Mouse (Mus musculus): Measurements from ENCODE around the gene Eln. TPM values are rescaled to one million over a fixed set of nuclear protein-coding genes. Genes with fewer than 3 reads are reported as not detected.
A peak's percentile ranks its signal among the peaks of the same experiment; 100 is the strongest.

The Eln gene
- polyA plus RNA-seq, 1 experiment from 2014 or later: 4.4 TPM

GRCm38 (mm10) chr5:134742221-134742795, 4.8 kb downstream of the Eln start:
- H3K4me3 ChIP-seq (ENCODE audit: low read depth, low read length): no peak overlapping the region
- H3K4me2 ChIP-seq (ENCODE audit: low read depth, low read length): no peak overlapping the region
- H3K36me3 ChIP-seq (replicated peaks; ENCODE audit: control insufficient read depth, insufficient read depth, low read depth, low read length): no peaks in the 10 kb centered on the region
- H3K9me3 ChIP-seq (replicated peaks; ENCODE audit: control insufficient read depth, low read length): no peaks in the 10 kb centered on the region
- no peak overlapping the region for H3K27ac ChIP-seq (replicated peaks; ENCODE audit: low read depth, low read length)
- H3K27me3 ChIP-seq (ENCODE audit: control insufficient read depth, insufficient read depth, low read length): no peaks in the 10 kb centered on the region
- peak; percentile 46 for DNase-seq (ENCODE audit: low spot score)
- H3K4me1 ChIP-seq (ENCODE audit: control insufficient read depth, insufficient read depth, low read length): peaks cover 2% of the 10 kb centered on the region; the same call in 1 of the 2 replicates
- no peak for ATAC-seq (replicated peaks; ENCODE audit: insufficient number of reproducible peaks, low FRiP score, low TSS enrichment, low read depth)
- 11% methylated on average over 18 of the region's 19 CpGs for WGBS
- no peak overlapping the region for H3K9ac ChIP-seq (replicated peaks; ENCODE audit: low read length)

- H3K9me3 ChIP-seq (replicated peaks; ENCODE audit: control insufficient read depth, low read length): no peaks in the 10 kb centered on the region
- no peaks in the 10 kb centered on the region for H3K27me3 ChIP-seq (ENCODE audit: control insufficient read depth, insufficient read depth, low read length)
- no peak overlapping the region for H3K9ac ChIP-seq (replicated peaks; ENCODE audit: low read length)
- H3K4me3 ChIP-seq (ENCODE audit: low read depth, low read length): no peak overlapping the region
- 53% methylated on average over 11 of the region's 11 CpGs for WGBS
- no peaks in the 10 kb centered on the region for H3K36me3 ChIP-seq (replicated peaks; ENCODE audit: control insufficient read depth, insufficient read depth, low read depth, low read length)
- DNase-seq (ENCODE audit: low spot score) (no peak), ATAC-seq (replicated peaks; ENCODE audit: insufficient number of reproducible peaks, low FRiP score, low TSS enrichment, low read depth) (0 out of 2 replicates have a peak, but pooled peaks have one; percentile 38)
- peaks cover 2% of the 10 kb centered on the region; the same call in 1 of the 2 replicates for H3K4me1 ChIP-seq (ENCODE audit: control insufficient read depth, insufficient read depth, low read length)
- H3K27ac ChIP-seq (replicated peaks; ENCODE audit: low read depth, low read length): no peak overlapping the region
- H3K4me2 ChIP-seq (ENCODE audit: low read depth, low read length): no peak overlapping the region
Observed at GRCm38 (mm10) chr5:134740501-134741341, 6.4 kb downstream of the Eln start.

GRCm38 (mm10) chr5:134739951-134740350, 7.2 kb downstream of the Eln start:
- Histone ChIP-seq H3K36me3 (replicated peaks; ENCODE audit: control insufficient read depth, insufficient read depth, low read depth, low read length) (no peaks in the 10 kb centered on the region), H3K4me2 (ENCODE audit: low read depth, low read length) (no peak overlapping the region), H3K27me3 (ENCODE audit: control insufficient read depth, insufficient read depth, low read length) (no peaks in the 10 kb centered on the region), H3K9me3 (replicated peaks; ENCODE audit: control insufficient read depth, low read length) (no peaks in the 10 kb centered on the region), H3K27ac (replicated peaks; ENCODE audit: low read depth, low read length) (no peak overlapping the region), H3K4me3 (ENCODE audit: low read depth, low read length) (no peak overlapping the region), H3K4me1 (ENCODE audit: control insufficient read depth, insufficient read depth, low read length) (peaks cover 2% of the 10 kb centered on the region; the same call in 1 of the 2 replicates), H3K9ac (replicated peaks; ENCODE audit: low read length) (no peak overlapping the region)
- DNase-seq (ENCODE audit: low spot score) (no peak), ATAC-seq (replicated peaks; ENCODE audit: insufficient number of reproducible peaks, low FRiP score, low TSS enrichment, low read depth) (no peak)
- 56% methylated on average over 3 of the region's 3 CpGs for WGBS

- Histone ChIP-seq H3K9ac (replicated peaks; ENCODE audit: low read length) (no peak overlapping the region), H3K4me2 (ENCODE audit: low read depth, low read length) (no peak overlapping the region), H3K9me3 (replicated peaks; ENCODE audit: control insufficient read depth, low read length) (no peaks in the 10 kb centered on the region), H3K4me1 (ENCODE audit: control insufficient read depth, insufficient read depth, low read length) (no peaks in the 10 kb centered on the region), H3K27me3 (ENCODE audit: control insufficient read depth, insufficient read depth, low read length) (no peaks in the 10 kb centered on the region), H3K36me3 (replicated peaks; ENCODE audit: control insufficient read depth, insufficient read depth, low read depth, low read length) (no peaks in the 10 kb centered on the region), H3K27ac (replicated peaks; ENCODE audit: low read depth, low read length) (no peak overlapping the region), H3K4me3 (ENCODE audit: low read depth, low read length) (no peak overlapping the region)
- DNase-seq (ENCODE audit: low spot score) (no peak), ATAC-seq (replicated peaks; ENCODE audit: insufficient number of reproducible peaks, low FRiP score, low TSS enrichment, low read depth) (no peak)
- WGBS: 79% methylated on average over 2 of the region's 2 CpGs
Observed at GRCm38 (mm10) chr5:134734920-134735319, 12.2 kb downstream of the Eln start.

GRCm38 (mm10) chr5:134734072-134734471, 13.1 kb downstream of the Eln start:
- no peak overlapping the region for H3K27ac ChIP-seq (replicated peaks; ENCODE audit: low read depth, low read length)
- H3K27me3 ChIP-seq (ENCODE audit: control insufficient read depth, insufficient read depth, low read length): no peaks in the 10 kb centered on the region
- H3K9me3 ChIP-seq (replicated peaks; ENCODE audit: control insufficient read depth, low read length): no peaks in the 10 kb centered on the region
- WGBS: 63% methylated on average over 5 of the region's 5 CpGs
- no peaks in the 10 kb centered on the region for H3K4me1 ChIP-seq (ENCODE audit: control insufficient read depth, insufficient read depth, low read length)
- ATAC-seq (replicated peaks; ENCODE audit: insufficient number of reproducible peaks, low FRiP score, low TSS enrichment, low read depth): no peak
- no peak overlapping the region for H3K4me3 ChIP-seq (ENCODE audit: low read depth, low read length)
- no peak overlapping the region for H3K9ac ChIP-seq (replicated peaks; ENCODE audit: low read length)
- H3K36me3 ChIP-seq (replicated peaks; ENCODE audit: control insufficient read depth, insufficient read depth, low read depth, low read length): no peaks in the 10 kb centered on the region
- H3K4me2 ChIP-seq (ENCODE audit: low read depth, low read length): no peak overlapping the region
- DNase-seq (ENCODE audit: low spot score): no peak

GRCm38 (mm10) chr5:134733241-134733640, 13.9 kb downstream of the Eln start:
- Histone ChIP-seq H3K9me3 (replicated peaks; ENCODE audit: control insufficient read depth, low read length) (no peaks in the 10 kb centered on the region), H3K27me3 (ENCODE audit: control insufficient read depth, insufficient read depth, low read length) (no peaks in the 10 kb centered on the region), H3K4me3 (ENCODE audit: low read depth, low read length) (no peak overlapping the region), H3K27ac (replicated peaks; ENCODE audit: low read depth, low read length) (no peak overlapping the region), H3K9ac (replicated peaks; ENCODE audit: low read length) (no peak overlapping the region), H3K36me3 (replicated peaks; ENCODE audit: control insufficient read depth, insufficient read depth, low read depth, low read length) (no peaks in the 10 kb centered on the region), H3K4me2 (ENCODE audit: low read depth, low read length) (no peak overlapping the region), H3K4me1 (ENCODE audit: control insufficient read depth, insufficient read depth, low read length) (peaks cover 3% of the 10 kb centered on the region; the same call in 1 of the 2 replicates)
- DNase-seq (ENCODE audit: low spot score) (no peak), ATAC-seq (replicated peaks; ENCODE audit: insufficient number of reproducible peaks, low FRiP score, low TSS enrichment, low read depth) (no peak)
- 57% methylated on average over 4 of the region's 4 CpGs for WGBS

GRCm38 (mm10) chr5:134729124-134729523, 18.0 kb downstream of the Eln start:
- no peak overlapping the region for H3K27ac ChIP-seq (replicated peaks; ENCODE audit: low read depth, low read length)
- H3K27me3 ChIP-seq (ENCODE audit: control insufficient read depth, insufficient read depth, low read length): no peaks in the 10 kb centered on the region
- H3K9ac ChIP-seq (replicated peaks; ENCODE audit: low read length): no peak overlapping the region
- DNase-seq (ENCODE audit: low spot score): no peak
- H3K4me1 ChIP-seq (ENCODE audit: control insufficient read depth, insufficient read depth, low read length): peaks cover 4% of the 10 kb centered on the region; the same call in 1 of the 2 replicates
- no peaks in the 10 kb centered on the region for H3K36me3 ChIP-seq (replicated peaks; ENCODE audit: control insufficient read depth, insufficient read depth, low read depth, low read length)
- H3K4me3 ChIP-seq (ENCODE audit: low read depth, low read length): no peak overlapping the region
- H3K4me2 ChIP-seq (ENCODE audit: low read depth, low read length): no peak overlapping the region
- no peaks in the 10 kb centered on the region for H3K9me3 ChIP-seq (replicated peaks; ENCODE audit: control insufficient read depth, low read length)
- no peak for ATAC-seq (replicated peaks; ENCODE audit: insufficient number of reproducible peaks, low FRiP score, low TSS enrichment, low read depth)
- WGBS: 88% methylated on average over 12 of the region's 12 CpGs

GRCm38 (mm10) chr5:134728535-134728934, 18.6 kb downstream of the Eln start:
- H3K9me3 ChIP-seq (replicated peaks; ENCODE audit: control insufficient read depth, low read length): no peaks in the 10 kb centered on the region
- 28% methylated on average over 3 of the region's 3 CpGs for WGBS
- no peak overlapping the region for H3K4me2 ChIP-seq (ENCODE audit: low read depth, low read length)
- H3K9ac ChIP-seq (replicated peaks; ENCODE audit: low read length): no peak overlapping the region
- no peaks in the 10 kb centered on the region for H3K36me3 ChIP-seq (replicated peaks; ENCODE audit: control insufficient read depth, insufficient read depth, low read depth, low read length)
- peak; percentile 89 for DNase-seq (ENCODE audit: low spot score)
- ATAC-seq (replicated peaks; ENCODE audit: insufficient number of reproducible peaks, low FRiP score, low TSS enrichment, low read depth): no peak
- no peak overlapping the region for H3K4me3 ChIP-seq (ENCODE audit: low read depth, low read length)
- no peaks in the 10 kb centered on the region for H3K27me3 ChIP-seq (ENCODE audit: control insufficient read depth, insufficient read depth, low read length)
- H3K27ac ChIP-seq (replicated peaks; ENCODE audit: low read depth, low read length): no peak overlapping the region
- H3K4me1 ChIP-seq (ENCODE audit: control insufficient read depth, insufficient read depth, low read length): peaks cover 4% of the 10 kb centered on the region; the same call in 1 of the 2 replicates
